Mouse (Mus musculus) thymus, postnatal 36 days (tissue): ENCODE data around the gene Kcnmb4.

Experiments
- DNase-seq, 2 experiments: peaks; one replicate each; pipeline ENCODE4 v3.0.0; 2022; ENCODE audit warnings: mixed read lengths in 2 of 2

Kcnmb4 gene

GRCm38 (mm10) chr10:116473759-116474549, at the start of gene Kcnmb4:
Kcnmb4 (minus strand) TSS chr10:116473878.
- DNase-seq, result peak; percentile 43 to 67

- no peak for DNase-seq
Measured at GRCm38 (mm10) chr10:116519588-116519987, 45.9 kb upstream of the Kcnmb4 start.

- no peak for DNase-seq
Measured at GRCm38 (mm10) chr10:116515590-116515989, 41.9 kb upstream of the Kcnmb4 start.

GRCm38 (mm10) chr10:116515158-116515557, 41.5 kb upstream of the Kcnmb4 start:
- DNase-seq, result no peak

GRCm38 (mm10) chr10:116513254-116513635, 39.6 kb upstream of the Kcnmb4 start:
- no peak for DNase-seq

GRCm38 (mm10) chr10:116512521-116513253, 39.0 kb upstream of the Kcnmb4 start:
- DNase-seq, result no peak

- no peak for DNase-seq
Measured at GRCm38 (mm10) chr10:116505303-116506014, 31.8 kb upstream of the Kcnmb4 start.

- no peak for DNase-seq
Measured at GRCm38 (mm10) chr10:116492768-116493167, 19.1 kb upstream of the Kcnmb4 start.

GRCm38 (mm10) chr10:116486895-116487747, 13.4 kb upstream of the Kcnmb4 start:
- DNase-seq, result no peak

GRCm38 (mm10) chr10:116481917-116482316, 8.2 kb upstream of the Kcnmb4 start:
- no peak for DNase-seq

- no peak for DNase-seq
Measured at GRCm38 (mm10) chr10:116480988-116481387, 7.3 kb upstream of the Kcnmb4 start.

- no peak for DNase-seq
Measured at GRCm38 (mm10) chr10:116476559-116476958, 2.9 kb upstream of the Kcnmb4 start.

GRCm38 (mm10) chr10:116475725-116476124, 2.0 kb upstream of the Kcnmb4 start:
- no peak for DNase-seq

GRCm38 (mm10) chr10:116473071-116473758, 463 bp downstream of the Kcnmb4 start:
- peak; percentile 72 to 80 for DNase-seq

- no peak for DNase-seq
Measured at GRCm38 (mm10) chr10:116472579-116472978, 1.1 kb downstream of the Kcnmb4 start.

- DNase-seq, result no peak
Measured at GRCm38 (mm10) chr10:116470306-116470925, 3.3 kb downstream of the Kcnmb4 start.

- no peak for DNase-seq
Measured at GRCm38 (mm10) chr10:116468094-116468493, 5.6 kb downstream of the Kcnmb4 start.

GRCm38 (mm10) chr10:116463753-116464345, 9.8 kb downstream of the Kcnmb4 start:
- DNase-seq, result peak in 1 of 2 experiments; percentile 20

- no peak for DNase-seq
Measured at GRCm38 (mm10) chr10:116461443-116461842, 12.2 kb downstream of the Kcnmb4 start.

- DNase-seq, result no peak
Measured at GRCm38 (mm10) chr10:116458786-116459185, 14.9 kb downstream of the Kcnmb4 start.

- no peak for DNase-seq
Measured at GRCm38 (mm10) chr10:116452771-116453170, 20.9 kb downstream of the Kcnmb4 start.
